Mouse (Mus musculus): ENCODE results near the gene Itgb6.
A peak's percentile ranks its signal among the peaks of the same experiment; 100 is the strongest.

The Itgb6 gene

GRCm38 (mm10) chr2:60712483-60712882 is 10.0 kb downstream of the Itgb6 start:
- no peak for DNase-seq (ENCODE audit: low spot score)

- no peak for DNase-seq (ENCODE audit: low spot score)
Observed at GRCm38 (mm10) chr2:60711098-60711880, 11.2 kb downstream of the Itgb6 start.

- DNase-seq (ENCODE audit: low spot score): no peak
Observed at GRCm38 (mm10) chr2:60710317-60710716, 12.1 kb downstream of the Itgb6 start.

GRCm38 (mm10) chr2:60708671-60709070 is 13.8 kb downstream of the Itgb6 start:
- no peak for DNase-seq (ENCODE audit: low spot score)

GRCm38 (mm10) chr2:60706866-60707265 is 15.6 kb downstream of the Itgb6 start:
- no peak for DNase-seq (ENCODE audit: low spot score)

GRCm38 (mm10) chr2:60705426-60705825 is 17.0 kb downstream of the Itgb6 start:
- DNase-seq (ENCODE audit: low spot score): no peak

- no peak for DNase-seq (ENCODE audit: low spot score)
Observed at GRCm38 (mm10) chr2:60703315-60703714, 19.1 kb downstream of the Itgb6 start.

- no peak for DNase-seq (ENCODE audit: low spot score)
Observed at GRCm38 (mm10) chr2:60700956-60701355, 21.5 kb downstream of the Itgb6 start.

- DNase-seq (ENCODE audit: low spot score): no peak
Observed at GRCm38 (mm10) chr2:60700013-60700412, 22.4 kb downstream of the Itgb6 start.

GRCm38 (mm10) chr2:60699591-60699990 is 22.9 kb downstream of the Itgb6 start:
- DNase-seq (ENCODE audit: low spot score): no peak

- no peak for DNase-seq (ENCODE audit: low spot score)
Observed at GRCm38 (mm10) chr2:60698155-60698554, 24.3 kb downstream of the Itgb6 start.

- no peak for DNase-seq (ENCODE audit: low spot score)
Observed at GRCm38 (mm10) chr2:60697530-60697929, 24.9 kb downstream of the Itgb6 start.

GRCm38 (mm10) chr2:60696559-60696958 is 25.9 kb downstream of the Itgb6 start:
- no peak for DNase-seq (ENCODE audit: low spot score)

GRCm38 (mm10) chr2:60695706-60696105 is 26.7 kb downstream of the Itgb6 start:
- no peak for DNase-seq (ENCODE audit: low spot score)

- no peak for DNase-seq (ENCODE audit: low spot score)
Observed at GRCm38 (mm10) chr2:60694563-60694962, 27.9 kb downstream of the Itgb6 start.

GRCm38 (mm10) chr2:60692239-60692638 is 30.2 kb downstream of the Itgb6 start:
- DNase-seq (ENCODE audit: low spot score): no peak

GRCm38 (mm10) chr2:60690212-60690611 is 32.2 kb downstream of the Itgb6 start:
- no peak for DNase-seq (ENCODE audit: low spot score)

GRCm38 (mm10) chr2:60688944-60689615 is 33.4 kb downstream of the Itgb6 start:
- peak; percentile 72 for DNase-seq (ENCODE audit: low spot score)

GRCm38 (mm10) chr2:60688150-60688549 is 34.3 kb downstream of the Itgb6 start:
- DNase-seq (ENCODE audit: low spot score): no peak

- DNase-seq (ENCODE audit: low spot score): no peak
Observed at GRCm38 (mm10) chr2:60685973-60686372, 36.5 kb downstream of the Itgb6 start.

GRCm38 (mm10) chr2:60684168-60684567 is 38.3 kb downstream of the Itgb6 start:
- no peak for DNase-seq (ENCODE audit: low spot score)

- DNase-seq (ENCODE audit: low spot score): no peak
Observed at GRCm38 (mm10) chr2:60682554-60682953, 39.9 kb downstream of the Itgb6 start.

GRCm38 (mm10) chr2:60674413-60674812 is 48.0 kb downstream of the Itgb6 start:
- no peak for DNase-seq (ENCODE audit: low spot score)

All from ovary, adult 18-20 months (tissue).